Mouse (Mus musculus): ENCODE measurements around the gene Prl. TPM values are rescaled to one million over a fixed set of nuclear protein-coding genes. Genes with fewer than 3 reads are reported as not detected.

Gene Prl
- not detected for polyA plus RNA-seq (2014; fragmentation: Illumina TruSeq; extraction: RNeasy Lipid Tissue Mini Kit (QIAGEN cat#74804); ENCODE audit: low read depth, low replicate concordance)

GRCm38 (mm10) chr13:27057270-27057669, at the start of gene Prl:
Prl (plus strand) TSS chr13:27057570.

GRCm38 (mm10) chr13:27093890-27094289, 36.5 kb downstream of the Prl start, which contains the start of gene Prl3d1:
Prl3d1 (plus strand) TSS chr13:27094190.

Other genes starting within 250 kb of the Prl start
- gene Prl3d1, start 36.6 kb downstream of the Prl start, polyA plus RNA-seq (2014; fragmentation: Illumina TruSeq; extraction: RNeasy Lipid Tissue Mini Kit (QIAGEN cat#74804); ENCODE audit: low read depth, low replicate concordance), result not detected
- not detected for gene Prl3d2, start 64.1 kb downstream of the Prl start, polyA plus RNA-seq (2014; fragmentation: Illumina TruSeq; extraction: RNeasy Lipid Tissue Mini Kit (QIAGEN cat#74804); ENCODE audit: low read depth, low replicate concordance)
- gene Prl3d3, start 99.2 kb downstream of the Prl start, polyA plus RNA-seq (2014; fragmentation: Illumina TruSeq; extraction: RNeasy Lipid Tissue Mini Kit (QIAGEN cat#74804); ENCODE audit: low read depth, low replicate concordance), result not detected
- not detected for gene Prl3c1, start 139.1 kb downstream of the Prl start, polyA plus RNA-seq (2014; fragmentation: Illumina TruSeq; extraction: RNeasy Lipid Tissue Mini Kit (QIAGEN cat#74804); ENCODE audit: low read depth, low replicate concordance)
- not detected for gene Prl3b1, start 184.3 kb downstream of the Prl start, polyA plus RNA-seq (2014; fragmentation: Illumina TruSeq; extraction: RNeasy Lipid Tissue Mini Kit (QIAGEN cat#74804); ENCODE audit: low read depth, low replicate concordance)
- gene Prl3a1, start 201.9 kb downstream of the Prl start, polyA plus RNA-seq (2014; fragmentation: Illumina TruSeq; extraction: RNeasy Lipid Tissue Mini Kit (QIAGEN cat#74804); ENCODE audit: low read depth, low replicate concordance), result not detected